12 mouse cellular contexts compared by ENCODE assay signal in genomic region chr2:93432600-93433389, GRCm38 (mm10). TPM values are rescaled to one million over a fixed set of nuclear protein-coding genes. Genes with fewer than 3 reads are reported as not detected.
A peak's percentile ranks its signal among the peaks of the same experiment; 100 is the strongest.
DNase-seq lines count a peak whose midpoint lies in the region; ATAC-seq and TF ChIP-seq lines count a peak whose summit lies in the region.
"Had no signal": no experiment of that assay in that cellular context is flagged by ENCODE, and none has a peak within 500 bp of the region (broad histone marks: within the 10 kb centered on the region; RNA-seq: fewer than 3 reads in every experiment).

No protein-coding gene starts in this region.

- no peak for ATAC-seq in midbrain, embryonic 15.5 days (replicated peaks)
- ATAC-seq in kidney, postnatal 0 days (replicated peaks; ENCODE audit: low FRiP score, low read depth) = peak; percentile 55
- peak; percentile 72 for ATAC-seq in stomach, postnatal 0 days (ENCODE audit: low FRiP score, low TSS enrichment)

- H3K4me3 ChIP-seq in kidney, adult 2 months (ENCODE audit: insufficient read depth, low read depth, low read length) = no peak overlapping the region
- H3K4me3 ChIP-seq in midbrain, embryonic 10.5 days = no peak overlapping the region
- H3K4me3 ChIP-seq in midbrain, embryonic 15.5 days = no peak overlapping the region
- H3K4me3 ChIP-seq in kidney, postnatal 0 days (replicated peaks; ENCODE audit: low read depth, low read length) = no peak overlapping the region
- H3K4me3 ChIP-seq in stomach, postnatal 0 days (ENCODE audit: low read depth, low read length) = no peak overlapping the region
- H3K4me3 ChIP-seq: hindbrain, embryonic 15.5 days; limb, embryonic 12.5 days; megakaryocyte, embryonic 14.5 days; neural tube, embryonic 13.5 days had no signal

- H3K9ac ChIP-seq in midbrain, embryonic 15.5 days = no peak overlapping the region
- no peak overlapping the region for H3K9ac ChIP-seq in kidney, postnatal 0 days (ENCODE audit: low read depth, low read length)
- H3K9ac ChIP-seq in stomach, postnatal 0 days (ENCODE audit: low read length) = no peak overlapping the region; the same call in 1 of the 2 replicates
- H3K9ac ChIP-seq: hindbrain, embryonic 15.5 days; limb, embryonic 12.5 days; neural tube, embryonic 13.5 days had no signal

- no peak for TF ChIP-seq POLR2A in kidney, adult 2 months (IDR thresholded peaks at IDR 0.05; ENCODE audit: low read depth, low read length)

- TF ChIP-seq EP300 in stomach, postnatal 0 days (optimal IDR thresholded peaks at IDR 0.05) = no peak

- H3K27me3 ChIP-seq in kidney, adult 2 months (replicated peaks; ENCODE audit: control insufficient read depth, insufficient read depth, low read length) = no peaks in the 10 kb centered on the region
- no peaks in the 10 kb centered on the region; the same call in 1 of the 2 replicates for H3K27me3 ChIP-seq in midbrain, embryonic 10.5 days (ENCODE audit: low read depth, poor library complexity, severe bottlenecking)
- H3K27me3 ChIP-seq in midbrain, embryonic 15.5 days (replicated peaks) = no peaks in the 10 kb centered on the region
- H3K27me3 ChIP-seq in kidney, postnatal 0 days (ENCODE audit: insufficient read depth, low read length) = no peaks in the 10 kb centered on the region
- no peaks in the 10 kb centered on the region for H3K27me3 ChIP-seq in stomach, postnatal 0 days (ENCODE audit: control insufficient read depth, insufficient read depth, low read length)
- H3K27me3 ChIP-seq: hindbrain, embryonic 15.5 days; limb, embryonic 12.5 days; neural tube, embryonic 13.5 days had no signal

- DNase-seq in kidney, adult 2 months = peak; percentile 67
- no peak for DNase-seq in kidney, postnatal 4 days
- DNase-seq in midbrain, embryonic 10.5 days (ENCODE audit: low spot score) = no peak
- DNase-seq in kidney, postnatal 0 days (ENCODE audit: low spot score) = no peak
- DNase-seq in stomach, postnatal 0 days (ENCODE audit: low spot score) = peak; percentile 65
- DNase-seq in thymus, postnatal 0 days (ENCODE audit: low spot score) = no peak
- DNase-seq: right cerebral cortex, postnatal 25 days had no signal

- TF ChIP-seq CTCF in kidney, adult 2 months (conservative IDR thresholded peaks at IDR 0.05; ENCODE audit: insufficient read depth, insufficient read length, low read depth, low read length) = no peak
- TF ChIP-seq CTCF in kidney, postnatal 0 days (IDR thresholded peaks at IDR 0.05; ENCODE audit: low read depth) = no peak; the same call in 1 of the 2 replicates
- peak; percentile 36 for TF ChIP-seq CTCF in stomach, postnatal 0 days (IDR thresholded peaks at IDR 0.05; ENCODE audit: low read depth)

- H3K9me3 ChIP-seq in midbrain, embryonic 10.5 days (replicated peaks) = no peaks in the 10 kb centered on the region
- no peaks in the 10 kb centered on the region for H3K9me3 ChIP-seq in midbrain, embryonic 15.5 days
- no peaks in the 10 kb centered on the region for H3K9me3 ChIP-seq in kidney, postnatal 0 days (replicated peaks; ENCODE audit: low read length)
- no peaks in the 10 kb centered on the region for H3K9me3 ChIP-seq in stomach, postnatal 0 days (ENCODE audit: control insufficient read depth, low read length)
- H3K9me3 ChIP-seq: hindbrain, embryonic 15.5 days; limb, embryonic 12.5 days; neural tube, embryonic 13.5 days had no signal

- H3K4me1 ChIP-seq in kidney, adult 2 months (ENCODE audit: control insufficient read depth, insufficient read depth, low read length) = peaks cover 27% of the 10 kb centered on the region
- peaks cover 41% of the 10 kb centered on the region for H3K4me1 ChIP-seq in midbrain, embryonic 10.5 days
- H3K4me1 ChIP-seq in midbrain, embryonic 15.5 days = no peaks in the 10 kb centered on the region
- peaks cover 5% of the 10 kb centered on the region; the same call in 1 of the 2 replicates for H3K4me1 ChIP-seq in kidney, postnatal 0 days (replicated peaks; ENCODE audit: insufficient read depth, low read length)
- H3K4me1 ChIP-seq in stomach, postnatal 0 days (replicated peaks; ENCODE audit: control insufficient read depth, insufficient read depth) = peaks cover 3% of the 10 kb centered on the region; the same call in 1 of the 2 replicates

- H3K36me3 ChIP-seq in kidney, adult 2 months (ENCODE audit: control insufficient read depth, insufficient read depth, low read length) = no peaks in the 10 kb centered on the region
- H3K36me3 ChIP-seq in midbrain, embryonic 10.5 days = no peaks in the 10 kb centered on the region
- H3K36me3 ChIP-seq in midbrain, embryonic 15.5 days (replicated peaks) = no peaks in the 10 kb centered on the region
- no peaks in the 10 kb centered on the region for H3K36me3 ChIP-seq in kidney, postnatal 0 days (ENCODE audit: insufficient read depth, low read length)
- H3K36me3 ChIP-seq in stomach, postnatal 0 days (ENCODE audit: control insufficient read depth, insufficient read depth, low read length) = no peaks in the 10 kb centered on the region; the same call in 1 of the 2 replicates
- H3K36me3 ChIP-seq: hindbrain, embryonic 15.5 days; limb, embryonic 12.5 days; neural tube, embryonic 13.5 days had no signal

- H3K4me2 ChIP-seq in midbrain, embryonic 15.5 days = no peak overlapping the region
- H3K4me2 ChIP-seq in kidney, postnatal 0 days (ENCODE audit: low read length) = no peak overlapping the region
- H3K4me2 ChIP-seq in stomach, postnatal 0 days (replicated peaks; ENCODE audit: low read depth) = no peak overlapping the region
- H3K4me2 ChIP-seq: hindbrain, embryonic 15.5 days; limb, embryonic 12.5 days; neural tube, embryonic 13.5 days had no signal

- H3K27ac ChIP-seq in kidney, adult 2 months (ENCODE audit: insufficient read depth, low read depth, low read length) = peak overlapping the region; percentile 19; the same call in 1 of the 2 replicates
- H3K27ac ChIP-seq in midbrain, embryonic 10.5 days (replicated peaks) = peak overlapping the region; percentile 63
- no peak overlapping the region for H3K27ac ChIP-seq in midbrain, embryonic 15.5 days
- peak overlapping the region; percentile 43; the same call in 1 of the 2 replicates for H3K27ac ChIP-seq in kidney, postnatal 0 days
- peak overlapping the region; percentile 89 for H3K27ac ChIP-seq in stomach, postnatal 0 days (replicated peaks)
- H3K27ac ChIP-seq: hindbrain, embryonic 15.5 days; limb, embryonic 12.5 days; neural tube, embryonic 13.5 days had no signal

- WGBS in kidney, adult 2 months = 49% methylated on average over 6 of the region's 6 CpGs
- WGBS in midbrain, embryonic 10.5 days = 89% methylated on average over 6 of the region's 6 CpGs
- 86% methylated on average over 6 of the region's 6 CpGs for WGBS in midbrain, embryonic 15.5 days
- 66% methylated on average over 6 of the region's 6 CpGs for WGBS in kidney, postnatal 0 days
- WGBS in stomach, postnatal 0 days = 45% methylated on average over 6 of the region's 6 CpGs

RNA-seq across cellular contexts. Expression of gene Cd82, which starts 30.1 kb away (rescaled TPM):
- 200 and 223 TPM in 2 replicates for polyA plus RNA-seq in kidney, adult 2 months (2012; rRNA removed)
- 5.1 and 5.9 TPM in 2 replicates for polyA plus RNA-seq in midbrain, embryonic 10.5 days (2016; fragmentation: Nextera tagmentation; extraction: Ambion mirVana)
- polyA plus RNA-seq in midbrain, embryonic 15.5 days (2015; fragmentation: Nextera tagmentation; extraction: Ambion mirVana) = 22.1 and 24.8 TPM in 2 replicates
- 85.1 and 89.4 TPM in 2 replicates for polyA plus RNA-seq in kidney, postnatal 0 days (2015; fragmentation: Nextera tagmentation; extraction: Ambion mirVana)
- polyA plus RNA-seq in stomach, postnatal 0 days (2015; fragmentation: Nextera tagmentation; extraction: Ambion mirVana) = 93.5 and 105 TPM in 2 replicates
- 153 and 157 TPM in 2 replicates for polyA plus RNA-seq in thymus, postnatal 0 days (2015; fragmentation: Nextera tagmentation; extraction: Ambion mirVana)

Comparison
In these comparisons a context has a peak if more than half of its experiments do, and no peak if none do; other contexts are left out.
1. DNase-seq: peak in kidney, adult 2 months (single experiment) and stomach, postnatal 0 days (single experiment); none in kidney, postnatal 4 days (0 of 2), midbrain, embryonic 10.5 days (single experiment), kidney, postnatal 0 days (single experiment) and thymus, postnatal 0 days (single experiment).